Mouse (Mus musculus) erythroblast, adult 5-6 weeks (primary cell): ENCODE measurements around the gene Pex11b. TPM values are rescaled to one million over a fixed set of nuclear protein-coding genes. Genes with fewer than 3 reads are reported as not detected.

Experiments
- total RNA-seq, 2 experiments: library from RNA; stranded (forward) in 1 of 2; stranded (reverse) in 1 of 2; fragments of 150-400 nt in 1 of 2; fragments of 200-764, 138-1000 nt in 1 of 2; gene quantifications; 2 replicates each; pipeline versions ENCODE4 v1.2.3 to v1.2.4; 2015 to 2017; ENCODE audit warnings: low replicate concordance in 2 of 2

Gene Pex11b
- total RNA-seq, 2 experiments from 2014 or later, result 7.1 to 22.1 TPM

Other genes starting within 250 kb of the Pex11b start
- gene BC107364, start 183.1 kb upstream of the Pex11b start, total RNA-seq (2015; ENCODE audit: low replicate concordance), result not detected in 2 replicates
- gene BC107364, start 183.1 kb upstream of the Pex11b start, total RNA-seq (2017; ENCODE audit: low replicate concordance), result not detected in 2 replicates
- gene Hfe2, start 110.2 kb upstream of the Pex11b start, total RNA-seq (2015; ENCODE audit: low replicate concordance), result not detected in 2 replicates
- 0.17 TPM in 1 of 2 replicates, not detected in the other for gene Hfe2, start 110.2 kb upstream of the Pex11b start, total RNA-seq (2017; ENCODE audit: low replicate concordance)
- 125 and 174 TPM in 2 replicates for gene Txnip, start 77.4 kb upstream of the Pex11b start, total RNA-seq (2015; ENCODE audit: low replicate concordance)
- 113 and 122 TPM in 2 replicates for gene Txnip, start 77.4 kb upstream of the Pex11b start, total RNA-seq (2017; ENCODE audit: low replicate concordance)
- gene Gm16253, start 58.4 kb upstream of the Pex11b start, total RNA-seq (2015; ENCODE audit: low replicate concordance), result not detected in 2 replicates
- gene Gm16253, start 58.4 kb upstream of the Pex11b start, total RNA-seq (2017; ENCODE audit: low replicate concordance), result not detected in 2 replicates
- gene Polr3gl, start 41.2 kb upstream of the Pex11b start, total RNA-seq (2015; ENCODE audit: low replicate concordance), result 7.3 and 17.7 TPM in 2 replicates
- gene Polr3gl, start 41.2 kb upstream of the Pex11b start, total RNA-seq (2017; ENCODE audit: low replicate concordance), result 3.9 and 16.5 TPM in 2 replicates
- gene Ankrd34a, start 38.7 kb upstream of the Pex11b start, total RNA-seq (2015; ENCODE audit: low replicate concordance), result not detected in 2 replicates
- not detected in 2 replicates for gene Ankrd34a, start 38.7 kb upstream of the Pex11b start, total RNA-seq (2017; ENCODE audit: low replicate concordance)
- not detected in 2 replicates for gene Lix1l, start 34.2 kb upstream of the Pex11b start, total RNA-seq (2015; ENCODE audit: low replicate concordance)
- not detected in 2 replicates for gene Lix1l, start 34.2 kb upstream of the Pex11b start, total RNA-seq (2017; ENCODE audit: low replicate concordance)
- gene Rbm8a, start 5.4 kb upstream of the Pex11b start, total RNA-seq (2015; ENCODE audit: low replicate concordance), result 25.3 and 30.4 TPM in 2 replicates
- gene Rbm8a, start 5.4 kb upstream of the Pex11b start, total RNA-seq (2017; ENCODE audit: low replicate concordance), result 16.4 and 18.5 TPM in 2 replicates
- gene Gm42957, start 98 bp downstream of the Pex11b start, total RNA-seq (2015; ENCODE audit: low replicate concordance), result not detected in 2 replicates
- gene Gm42957, start 98 bp downstream of the Pex11b start, total RNA-seq (2017; ENCODE audit: low replicate concordance), result not detected in 2 replicates
- gene Itga10, start 10.2 kb downstream of the Pex11b start, total RNA-seq (2015; ENCODE audit: low replicate concordance), result not detected in 2 replicates
- gene Itga10, start 10.2 kb downstream of the Pex11b start, total RNA-seq (2017; ENCODE audit: low replicate concordance), result 0.14 and 1.4 TPM in 2 replicates
- not detected in 2 replicates for gene Ankrd35, start 34.8 kb downstream of the Pex11b start, total RNA-seq (2015; ENCODE audit: low replicate concordance)
- gene Ankrd35, start 34.8 kb downstream of the Pex11b start, total RNA-seq (2017; ENCODE audit: low replicate concordance), result not detected in 2 replicates
- gene Pias3, start 61.0 kb downstream of the Pex11b start, total RNA-seq (2015; ENCODE audit: low replicate concordance), result 3.8 and 11.0 TPM in 2 replicates
- 2.2 and 3.2 TPM in 2 replicates for gene Pias3, start 61.0 kb downstream of the Pex11b start, total RNA-seq (2017; ENCODE audit: low replicate concordance)
- gene Nudt17, start 73.2 kb downstream of the Pex11b start, total RNA-seq (2015; ENCODE audit: low replicate concordance), result not detected in 2 replicates
- gene Nudt17, start 73.2 kb downstream of the Pex11b start, total RNA-seq (2017; ENCODE audit: low replicate concordance), result not detected in 2 replicates
- gene Polr3c, start 92.3 kb downstream of the Pex11b start, total RNA-seq (2015; ENCODE audit: low replicate concordance), result 11.3 and 15.9 TPM in 2 replicates
- 12.8 and 13.7 TPM in 2 replicates for gene Polr3c, start 92.3 kb downstream of the Pex11b start, total RNA-seq (2017; ENCODE audit: low replicate concordance)
- 33.4 and 41.6 TPM in 2 replicates for gene Rnf115, start 92.3 kb downstream of the Pex11b start, total RNA-seq (2015; ENCODE audit: low replicate concordance)
- 32.6 and 38.3 TPM in 2 replicates for gene Rnf115, start 92.3 kb downstream of the Pex11b start, total RNA-seq (2017; ENCODE audit: low replicate concordance)
- gene Pdzk1, start 193.9 kb downstream of the Pex11b start, total RNA-seq (2015; ENCODE audit: low replicate concordance), result 1.3 TPM in 1 of 2 replicates, not detected in the other
- 1.4 and 5.4 TPM in 2 replicates for gene Pdzk1, start 193.9 kb downstream of the Pex11b start, total RNA-seq (2017; ENCODE audit: low replicate concordance)
- gene Cd160, start 194.0 kb downstream of the Pex11b start, total RNA-seq (2015; ENCODE audit: low replicate concordance), result not detected in 2 replicates
- 0.70 TPM in 1 of 2 replicates, not detected in the other for gene Cd160, start 194.0 kb downstream of the Pex11b start, total RNA-seq (2017; ENCODE audit: low replicate concordance)